Mouse (Mus musculus) mouse embryonic stem cell (cell line): Measurements from ENCODE around the gene Gsto2.

ENCODE experiments used
- in situ Hi-C, 2 experiments: fragments of 300-500 bp; cut with MboI; formaldehyde crosslinking; loops; 1 replicate in 1 of 2; 3 replicates in 1 of 2; pipeline ENCODE4 v1.14.3; 2019 to 2020; ENCODE audit warnings: low sequenced_read_pairs in 2 of 2, low pct_unique_long_range_greater_than_20kb in 1 of 2, mixed read lengths in 1 of 2; ENCODE audit not compliant: unreplicated experiment in 1 of 2

Gene Gsto2

DNA sequence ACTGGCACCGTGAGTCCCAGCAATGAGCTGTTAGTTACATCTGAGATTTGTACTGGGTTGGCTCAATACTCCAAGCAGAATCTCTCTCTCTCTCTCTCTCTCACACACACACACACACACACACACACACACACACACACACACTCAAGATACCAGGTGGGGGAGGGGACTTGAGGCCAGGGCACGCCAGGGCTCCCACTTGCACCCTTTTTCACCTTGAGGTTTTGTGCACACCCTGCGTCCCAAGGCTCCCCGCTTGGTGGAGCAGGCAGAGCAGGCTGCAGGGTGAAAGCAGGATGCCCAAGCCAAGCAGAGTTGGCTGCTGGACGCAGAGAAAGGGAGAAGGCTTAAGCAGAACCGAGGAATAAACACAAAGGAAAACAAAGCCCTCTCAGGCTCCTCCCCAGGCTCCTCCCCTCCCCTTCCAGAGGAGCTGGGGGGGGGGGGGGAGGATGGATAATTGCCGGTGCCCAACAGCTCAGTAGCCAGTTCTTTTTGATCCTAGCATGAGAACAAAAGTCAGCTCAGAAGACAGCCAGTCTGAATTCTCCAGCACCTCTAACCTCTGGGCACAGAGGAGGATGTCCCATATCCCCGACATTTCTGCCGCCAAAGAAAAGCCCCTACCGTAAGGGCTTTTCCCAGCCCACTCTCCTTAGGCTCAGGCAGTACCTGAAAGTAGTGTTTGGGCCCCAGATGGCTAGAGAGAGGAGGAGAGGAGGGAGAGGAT, 44.2 kb downstream of the Gsto2 start:
- in situ Hi-C loops = no loop called here

DNA sequence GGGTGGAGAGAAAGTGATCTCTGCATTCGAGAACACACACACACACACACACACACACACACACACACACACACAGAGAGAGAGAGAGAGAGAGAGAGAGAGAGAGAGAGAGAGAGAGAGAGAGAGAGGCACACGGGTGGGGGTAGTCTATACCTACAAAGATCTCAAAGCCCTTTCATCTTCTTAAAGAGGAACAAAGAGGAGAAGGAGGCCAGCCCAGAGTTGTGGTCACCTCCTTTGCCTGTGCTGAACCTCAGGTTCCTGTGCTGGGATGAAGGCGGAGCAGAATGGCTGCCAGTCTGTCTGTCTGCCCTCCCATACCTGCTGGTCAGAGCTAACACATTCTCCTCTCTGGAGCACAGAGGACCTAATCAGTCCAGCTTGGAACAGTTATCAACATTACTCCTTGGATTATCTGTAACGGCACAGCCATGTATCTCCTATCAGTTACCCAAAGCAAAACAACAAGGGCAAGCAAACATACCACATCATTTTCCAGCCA, 44.8 kb downstream of the Gsto2 start:
- in situ Hi-C loops = no loop called here

DNA sequence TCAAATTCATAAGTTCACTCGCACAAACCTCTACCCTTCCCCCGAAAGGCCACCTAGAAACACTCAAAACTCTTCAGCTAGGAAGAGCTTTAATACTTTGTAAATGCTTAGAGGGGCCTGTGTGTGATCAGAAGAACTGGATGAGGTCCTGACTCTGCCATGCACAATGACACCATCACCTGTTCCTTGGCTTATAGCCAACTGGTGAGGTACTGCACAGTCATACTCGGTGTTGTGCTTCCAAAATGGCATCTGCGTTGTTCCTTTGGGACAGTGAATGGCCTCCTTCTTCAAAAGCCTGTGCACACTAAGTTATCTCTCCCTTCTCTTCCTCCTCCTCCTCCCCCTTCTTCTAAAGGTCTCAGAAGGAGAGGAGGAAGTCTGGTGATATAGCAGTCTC, 45.4 kb downstream of the Gsto2 start:
- in situ Hi-C loops = no loop called here

DNA sequence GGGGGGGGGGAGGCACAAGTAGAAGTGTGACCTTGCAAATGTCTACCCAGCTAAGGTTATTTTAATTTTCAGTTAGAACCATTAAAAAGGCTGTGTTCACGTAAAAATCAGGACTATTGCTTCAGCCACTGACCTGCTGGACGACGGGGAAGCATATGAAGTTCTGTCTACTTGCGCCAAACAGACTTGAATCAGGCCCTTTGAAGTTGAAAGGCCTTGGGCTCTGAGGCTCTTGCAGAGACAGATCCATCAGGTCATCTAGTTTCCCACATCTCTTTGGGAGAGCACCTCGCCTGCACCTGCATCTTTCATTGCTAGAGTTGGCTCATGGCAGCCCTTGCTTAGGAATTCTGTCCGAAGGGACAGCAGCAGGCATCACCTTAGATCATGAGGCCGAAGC, 48.0 kb downstream of the Gsto2 start:
- in situ Hi-C loops = no loop called here

DNA sequence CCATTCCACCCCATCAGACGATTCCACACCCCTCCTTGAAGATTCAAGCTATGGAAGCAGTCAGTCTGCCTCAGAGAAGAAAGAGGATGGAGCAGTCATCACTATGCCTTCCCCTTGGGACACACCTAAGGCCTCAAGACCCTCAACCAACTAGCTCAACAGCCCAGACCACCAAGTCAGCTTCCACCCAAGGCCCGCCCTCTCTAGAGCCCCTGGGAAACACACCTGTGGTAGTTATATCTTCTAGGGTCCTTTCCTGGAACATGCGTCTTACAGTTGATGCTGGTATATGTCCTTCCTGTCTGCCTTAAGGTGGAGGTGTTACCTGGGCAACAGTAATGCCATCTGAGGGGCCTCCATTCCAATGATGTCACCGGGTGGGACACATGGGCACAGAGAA, 48.9 kb downstream of the Gsto2 start:
- in situ Hi-C loops = no loop called here

DNA sequence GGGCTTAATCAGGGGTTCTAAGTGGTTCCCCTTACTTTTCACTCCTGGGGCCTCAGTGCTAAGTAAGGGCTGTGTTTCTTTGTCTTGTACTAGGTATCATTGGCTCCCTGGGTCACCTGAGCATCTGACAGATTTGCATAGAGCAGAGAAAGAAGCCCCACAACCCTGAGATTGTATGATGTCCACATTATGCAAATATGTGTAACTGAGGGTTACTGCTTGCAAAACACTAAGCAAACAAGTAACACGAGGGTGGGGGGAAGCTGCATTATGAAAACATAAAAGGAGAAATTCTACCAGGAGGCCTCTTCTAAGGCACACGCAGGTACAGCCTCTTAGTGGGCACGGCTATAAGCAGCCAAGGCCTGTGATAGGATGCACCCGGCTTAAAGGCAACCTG, 49.9 kb downstream of the Gsto2 start:
- in situ Hi-C loops = no loop called here

DNA sequence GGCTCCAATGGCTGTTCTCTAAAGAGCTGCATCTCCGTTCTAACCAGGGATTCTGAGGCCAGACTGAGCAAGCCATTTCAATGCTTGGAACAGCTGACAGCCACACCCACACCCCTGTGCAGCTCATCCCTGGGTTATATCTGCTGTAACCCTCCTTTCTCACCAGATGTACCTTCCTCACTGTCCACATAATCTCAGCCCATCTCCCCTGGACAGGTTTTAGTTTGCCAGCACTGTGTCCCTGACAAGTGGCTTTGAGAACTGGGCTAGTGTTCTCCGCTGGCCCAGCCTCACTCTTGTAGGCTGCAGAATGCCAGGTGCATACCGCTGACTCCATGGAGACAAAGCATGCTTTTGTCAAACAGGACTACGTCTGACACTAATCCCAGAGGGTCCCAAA, 52.1 kb downstream of the Gsto2 start:
- in situ Hi-C loops = no loop called here

DNA sequence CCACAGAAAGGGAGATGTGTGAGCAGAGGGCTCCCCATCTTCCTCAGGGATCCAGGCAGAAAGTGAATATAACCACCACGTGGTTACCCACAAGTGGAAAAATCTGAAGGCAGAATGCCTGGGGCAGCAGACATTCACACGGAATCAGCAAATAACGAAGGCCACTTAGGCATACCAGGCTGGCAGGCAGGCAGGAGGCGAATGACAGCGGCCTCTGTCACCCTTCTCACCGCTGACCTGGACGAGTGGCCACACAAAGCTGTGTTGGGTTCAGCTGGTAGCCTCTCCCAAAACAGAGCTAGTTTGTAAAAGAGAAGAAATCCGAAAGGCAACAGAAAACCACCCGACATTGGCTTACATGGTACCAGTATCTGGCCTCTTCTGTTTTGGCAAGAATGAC, 52.7 kb downstream of the Gsto2 start:
- in situ Hi-C loops = no loop called here

DNA sequence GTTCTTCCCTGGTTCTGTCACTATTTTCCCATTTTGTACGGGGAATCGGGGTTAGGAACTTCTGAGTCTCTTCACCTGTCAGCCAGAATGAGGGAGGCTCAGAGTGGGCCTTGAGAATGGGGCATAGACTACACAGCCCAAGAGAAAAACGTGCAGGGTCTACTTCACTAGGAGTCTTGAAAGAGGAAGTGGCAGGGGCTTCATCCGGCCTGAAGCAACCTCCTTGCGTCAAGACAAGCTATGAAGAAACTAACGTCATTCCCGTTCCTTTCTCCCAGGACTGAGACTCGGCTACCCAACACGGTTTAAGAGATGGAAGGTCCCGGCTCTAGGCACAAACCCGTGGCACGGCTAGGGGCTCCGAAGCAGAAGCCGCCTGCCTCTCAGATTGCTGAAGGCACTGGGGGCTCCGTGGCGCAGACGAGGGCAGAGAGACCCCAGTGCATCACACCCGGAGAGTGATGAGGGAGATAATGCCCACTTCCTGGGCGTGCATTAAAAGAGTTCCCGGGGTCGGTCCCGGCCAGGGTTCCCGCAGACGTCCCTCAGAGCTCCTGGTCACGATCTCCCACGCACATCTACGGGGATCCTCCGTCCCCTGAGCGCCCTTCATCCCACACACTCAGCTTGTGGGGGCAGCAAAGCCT, 53.2 kb downstream of the Gsto2 start:
- in situ Hi-C loops = no loop called here

DNA sequence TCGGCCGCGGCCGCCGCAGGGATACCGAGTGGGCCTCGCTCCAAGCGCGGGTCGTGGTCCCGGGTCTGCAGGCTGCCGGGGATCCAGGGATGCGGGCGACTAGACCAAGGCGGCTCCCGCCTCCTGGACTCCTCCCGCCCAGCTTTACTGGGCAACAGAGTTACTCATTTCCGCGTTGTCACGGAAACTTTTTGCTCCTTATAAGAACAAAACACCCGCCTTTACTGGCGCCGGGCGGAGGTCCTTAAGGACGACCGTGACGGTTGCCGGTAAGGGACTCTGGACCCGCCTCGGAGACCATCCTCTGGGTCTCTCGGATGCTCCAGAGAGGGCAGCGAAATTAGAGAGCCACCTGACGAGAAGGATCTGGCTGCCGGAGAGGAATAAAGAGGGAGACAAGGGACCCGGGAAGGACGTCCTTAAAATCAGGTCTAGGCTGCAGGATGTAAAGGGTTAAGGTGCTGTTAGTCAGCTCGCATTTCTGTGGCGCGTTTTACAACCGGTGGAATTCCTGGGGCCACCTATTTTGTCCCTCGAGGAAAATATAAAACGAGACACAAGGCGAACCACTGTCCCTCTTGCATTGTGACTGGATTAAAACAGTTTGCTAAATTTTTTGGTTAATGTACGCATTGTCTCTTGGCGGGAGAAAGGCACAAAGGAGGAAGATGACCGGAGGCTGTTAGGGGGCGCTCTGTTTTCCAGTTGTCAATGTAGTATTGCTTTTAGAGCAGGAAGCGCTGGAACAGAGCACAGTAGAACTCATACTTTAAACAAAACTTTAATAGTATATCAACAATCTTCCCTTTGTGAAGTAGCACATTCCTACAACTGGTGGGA, 54.0 kb downstream of the Gsto2 start, which contains the start of the genes Cfap43 and Itprip:
Gene Cfap43, minus strand, starts transcription at position 162 of the 840 bp plus-strand sequence.
Gene Itprip, minus strand, starts transcription at position 174 of the 840 bp plus-strand sequence.
- in situ Hi-C loops = no loop called here

DNA sequence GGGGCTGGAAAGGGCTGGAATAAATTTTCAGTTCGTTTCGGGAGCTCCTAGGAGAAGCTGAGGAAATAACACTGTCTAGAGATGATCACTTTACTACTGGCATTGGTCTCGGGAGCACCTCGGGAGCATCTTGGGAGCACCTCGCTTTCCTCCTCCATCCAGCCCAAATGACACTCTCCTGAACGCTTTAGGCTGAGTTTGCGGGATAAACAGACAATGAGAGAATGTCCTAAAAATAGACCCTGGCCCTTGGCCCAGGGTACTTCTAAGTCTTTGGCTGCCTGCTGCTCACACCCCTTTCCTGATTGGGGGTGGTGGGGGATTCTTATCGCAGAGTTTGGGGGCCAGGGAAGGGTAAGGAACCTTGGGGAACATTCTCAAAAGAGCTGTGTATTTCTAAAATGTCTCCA, 54.6 kb downstream of the Gsto2 start:
- in situ Hi-C loops = no loop called here

DNA sequence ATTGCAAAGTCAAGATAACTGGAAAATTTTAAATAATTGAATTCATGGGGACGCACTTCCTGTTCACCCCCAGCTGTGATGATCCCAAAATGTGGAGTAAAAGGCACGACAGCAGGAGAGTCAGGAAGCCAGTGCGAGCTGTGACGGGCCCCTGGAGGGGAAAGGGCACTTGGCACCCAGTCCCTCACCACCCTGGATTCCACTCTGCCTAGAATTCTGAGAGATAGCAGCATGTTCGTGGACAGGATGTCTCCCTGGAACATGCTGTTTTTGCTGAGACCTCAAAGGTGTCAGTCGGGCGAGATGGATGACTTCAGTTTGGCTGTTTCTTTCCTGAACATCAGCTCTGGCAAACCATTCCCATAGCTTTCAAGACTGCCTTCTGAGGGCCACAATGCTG, 60.5 kb downstream of the Gsto2 start:
- in situ Hi-C loops = no loop called here

DNA sequence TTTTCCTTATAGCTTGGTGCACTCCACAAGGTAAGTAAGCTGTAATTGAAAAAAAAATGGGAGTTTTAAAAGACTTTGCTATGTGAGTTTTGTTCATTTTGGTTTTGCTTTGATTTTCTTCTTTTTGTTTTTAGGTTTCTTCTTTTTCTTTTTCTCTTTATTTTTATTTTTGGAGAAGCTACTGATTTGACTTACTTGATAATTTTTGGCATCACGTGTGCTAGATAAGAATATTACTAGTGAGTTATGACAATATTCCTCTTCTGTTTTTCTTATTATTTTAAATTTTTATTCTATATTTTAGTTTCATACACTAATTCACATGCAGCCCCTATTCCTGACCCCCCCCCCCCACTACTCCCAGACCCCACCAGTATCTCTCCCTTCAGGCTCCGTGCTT, 61.7 kb downstream of the Gsto2 start:
- in situ Hi-C loops = no loop called here

DNA sequence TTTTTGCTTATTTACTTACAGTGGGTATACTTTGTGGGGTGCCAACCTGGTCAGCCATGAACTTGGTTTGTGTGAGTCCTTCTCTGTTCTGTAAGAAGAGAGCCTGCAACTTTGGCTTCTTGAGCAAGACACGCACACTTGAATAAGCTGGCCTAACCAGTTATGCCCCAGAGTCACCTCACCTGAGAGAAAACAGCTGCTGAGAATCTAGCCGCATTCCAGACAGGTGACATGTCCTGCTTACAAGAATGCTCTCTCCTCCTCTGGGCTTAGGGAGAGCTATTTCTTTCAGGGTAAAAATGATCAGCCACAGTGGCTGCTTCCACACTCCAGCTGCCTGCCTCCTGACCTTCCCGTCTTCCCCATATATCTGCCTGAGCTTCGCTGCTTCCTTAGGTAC, 63.7 kb downstream of the Gsto2 start:
- in situ Hi-C loops = no loop called here

DNA sequence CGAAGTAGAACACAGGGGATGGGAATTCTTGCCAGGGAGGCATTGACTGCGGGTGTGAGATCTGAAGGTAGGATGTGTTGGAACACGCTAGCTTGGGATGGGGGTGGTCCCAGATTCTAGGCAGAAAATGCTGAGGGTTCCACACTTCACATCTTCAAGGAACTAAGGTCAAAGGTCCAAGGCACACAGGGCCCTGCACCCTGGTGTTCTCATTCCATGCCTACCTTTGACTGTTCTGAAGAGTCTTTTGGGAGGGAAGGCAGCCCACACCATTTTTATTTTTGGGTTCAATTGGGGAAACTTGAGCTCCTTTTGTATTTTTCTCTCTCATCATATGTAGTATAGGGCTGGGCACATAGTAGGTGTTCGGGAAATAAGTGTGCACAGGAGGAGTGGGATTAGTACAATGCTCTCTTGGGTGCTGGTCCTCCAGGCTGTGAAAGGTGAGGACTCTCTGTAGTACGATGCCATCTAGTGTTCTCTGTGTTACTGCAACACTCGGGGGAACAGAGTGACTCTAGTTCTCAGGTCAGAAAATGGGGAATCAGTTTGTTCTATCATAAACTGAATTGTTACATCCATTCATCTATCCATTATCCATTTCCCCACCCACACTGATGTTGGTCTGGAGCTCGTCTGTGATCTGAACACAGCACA, 66.8 kb downstream of the Gsto2 start:
- in situ Hi-C loops = no loop called here

DNA sequence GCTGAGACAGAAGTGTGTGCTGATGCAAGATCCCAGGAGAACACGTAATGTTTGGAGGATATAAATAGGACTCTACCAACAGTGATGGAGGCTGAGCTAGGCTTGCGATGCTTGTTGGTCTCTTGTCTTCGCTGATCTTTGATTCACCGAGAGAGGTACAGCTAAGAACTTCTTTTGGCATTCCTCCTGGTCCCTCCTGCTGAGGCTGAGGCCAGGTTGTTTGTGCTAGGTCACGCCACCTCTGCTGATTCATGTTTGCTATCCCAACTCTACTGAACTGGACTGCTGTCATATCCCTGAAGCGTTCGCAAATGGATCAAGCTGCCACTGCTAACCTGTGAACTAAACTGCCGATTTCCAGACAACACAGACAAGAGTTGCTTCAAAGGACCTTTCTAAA, 68.8 kb downstream of the Gsto2 start:
- in situ Hi-C loops = no loop called here

DNA sequence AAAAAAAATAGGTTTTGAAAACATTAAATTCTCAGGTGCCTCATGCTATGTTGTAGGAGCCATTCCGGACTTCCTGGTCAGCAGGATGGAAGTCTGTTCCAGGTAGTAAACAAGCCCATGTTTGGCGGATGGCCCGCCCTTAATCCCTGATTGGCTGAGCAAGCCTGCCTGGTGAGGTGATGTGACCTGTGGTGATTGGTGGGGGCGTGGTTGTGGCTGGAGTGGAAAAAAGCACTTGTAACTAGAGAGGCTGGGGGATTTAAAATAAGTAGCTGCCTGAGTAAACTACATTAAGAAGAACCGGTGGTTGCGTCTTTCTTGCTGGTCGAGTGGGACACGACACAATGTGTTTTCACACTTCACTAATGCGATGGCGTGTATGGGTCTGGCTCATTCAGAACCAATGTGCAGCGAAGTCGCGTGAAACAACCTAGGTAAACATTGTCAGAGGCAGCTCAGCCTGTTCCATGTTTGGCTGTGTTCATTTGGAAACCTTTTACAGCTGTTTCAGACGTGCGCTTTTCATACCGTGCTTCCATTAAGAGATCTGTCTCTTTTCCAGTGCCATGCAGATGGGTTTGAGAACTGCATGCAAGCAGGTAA, 69.4 kb downstream of the Gsto2 start:
- in situ Hi-C loops = no loop called here

DNA sequence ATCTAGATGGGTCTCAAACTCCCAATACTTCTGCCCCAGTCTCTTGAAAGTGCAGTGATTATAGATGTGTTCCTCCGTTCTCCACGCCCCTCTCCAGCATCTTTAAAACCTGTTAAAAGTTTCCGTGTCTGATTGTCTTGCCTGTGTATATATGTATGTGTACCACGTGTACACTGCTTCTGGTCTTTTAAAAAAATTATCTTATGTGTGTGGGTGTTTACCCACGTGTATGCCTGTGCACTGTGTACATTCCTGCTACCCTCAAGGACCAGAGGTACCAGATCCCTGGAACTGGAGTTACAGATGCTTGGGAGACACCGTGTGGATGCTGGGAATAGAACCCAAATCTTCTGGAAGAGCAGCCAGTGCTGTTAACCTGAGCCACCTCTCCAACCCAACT, 70.2 kb downstream of the Gsto2 start:
- in situ Hi-C loops = no loop called here
